Mouse (Mus musculus) left cerebral cortex, adult 8-10 months (tissue): ENCODE measurements around the gene Gabrr3. TPM values are rescaled to one million over a fixed set of nuclear protein-coding genes. Genes with fewer than 3 reads are reported as not detected.
A peak's percentile ranks its signal among the peaks of the same experiment; 100 is the strongest.
"Not testable (repeated sequence)": the region's sequence is repeated elsewhere in the genome, so short reads cannot be mapped to it uniquely, and the experiment has no call there.

ENCODE experiments used
- DNase-seq, 2 experiments: peaks; one replicate each; pipeline ENCODE4 v3.0.0; 2022; ENCODE audit warnings: low spot score in 2 of 2
- total RNA-seq, 4 experiments: library from RNA; stranded (reverse); gene quantifications; 2 replicates each; pipeline ENCODE4 v1.2.4; 2022

Gene Gabrr3
- under 1 TPM in 3 of 4 experiments, not detected in 1; 0.11 to 0.22 (median 0.11) TPM for total RNA-seq

DNA sequence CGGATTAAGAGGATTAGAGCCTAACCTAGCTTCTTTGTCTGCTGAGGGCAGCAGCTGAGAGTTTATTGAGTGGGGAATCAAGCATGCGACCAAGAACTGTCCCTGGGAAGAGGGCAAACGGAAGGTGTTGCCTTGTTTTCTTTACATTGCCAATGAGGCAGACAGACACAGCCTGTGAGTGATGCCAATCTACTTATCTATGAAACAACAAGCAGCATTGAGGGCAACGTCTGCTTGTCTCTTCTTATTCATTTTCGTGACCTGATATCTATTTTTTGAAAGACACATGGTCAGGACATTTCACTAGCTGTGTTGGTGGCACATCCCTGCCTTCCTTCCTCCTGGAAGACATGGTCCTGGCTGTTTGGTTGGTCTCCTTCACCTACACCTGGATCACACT lies at the start of gene Gabrr3:
Gabrr3 (plus strand) TSS at position 301 of the 400 bp plus-strand sequence.
- DNase-seq = no peak

DNA sequence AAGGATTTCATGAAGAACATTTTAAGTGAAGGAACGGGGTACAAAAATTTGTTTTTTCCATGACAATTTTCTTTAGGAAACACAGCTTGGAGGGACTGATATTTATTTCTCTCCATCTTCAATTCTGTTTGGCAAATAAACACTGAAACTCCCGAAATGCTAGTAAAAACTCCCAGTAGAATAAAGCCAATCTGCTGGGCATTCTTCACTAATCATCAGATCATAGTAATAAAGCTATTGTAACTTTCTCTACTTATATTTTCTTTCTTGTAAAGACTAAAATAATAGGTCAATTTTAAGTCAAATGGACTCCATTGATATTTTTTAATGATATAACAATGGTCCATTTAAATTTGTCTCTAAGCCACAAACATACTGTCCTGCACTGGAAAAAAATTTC lies 43.2 kb upstream of the Gabrr3 start, which contains the start of gene Olfr209:
Olfr209 (minus strand) TSS at position 101 of the 400 bp plus-strand sequence.
- DNase-seq = no peak

DNA sequence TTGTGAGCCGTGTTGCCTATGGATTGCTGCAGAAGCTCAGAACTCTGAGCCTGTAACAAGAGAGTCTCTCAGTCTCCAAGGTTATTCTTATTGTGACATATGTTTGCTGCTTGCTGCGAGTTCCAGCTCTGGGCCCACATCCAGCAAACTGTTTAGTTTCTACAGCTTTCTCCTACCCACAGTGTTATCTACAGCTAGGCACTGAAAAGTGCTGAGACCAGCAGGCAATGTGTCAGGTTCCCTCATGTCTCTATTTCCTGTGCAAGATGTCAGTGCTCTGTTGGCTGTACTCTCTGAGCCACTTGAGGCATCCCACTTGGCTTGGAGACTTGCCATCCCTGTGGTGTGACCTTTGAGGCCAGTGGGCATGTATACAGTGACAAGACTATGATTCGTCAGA lies 13.8 kb upstream of the Gabrr3 start:
- peak; percentile 8 to 76 for DNase-seq

DNA sequence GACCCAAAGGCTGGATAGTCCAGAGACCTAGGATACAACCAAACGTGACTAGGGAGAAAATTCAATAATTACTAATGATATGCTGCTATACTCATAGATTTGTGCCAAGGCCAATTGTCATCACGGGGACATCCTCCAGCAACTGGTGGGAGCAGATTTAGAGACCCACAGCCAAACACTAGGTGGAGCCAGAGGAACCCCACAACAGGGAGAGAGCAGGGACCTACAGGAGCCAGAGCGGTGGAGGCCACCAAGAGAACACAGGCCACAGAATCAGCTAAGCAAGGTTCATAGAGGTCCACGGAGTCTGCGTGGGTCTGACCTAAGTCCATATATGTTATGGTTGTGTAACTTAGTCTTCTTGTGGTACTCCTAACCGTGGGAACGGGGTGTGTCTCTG lies 6.0 kb upstream of the Gabrr3 start:
- no peak for DNase-seq

DNA sequence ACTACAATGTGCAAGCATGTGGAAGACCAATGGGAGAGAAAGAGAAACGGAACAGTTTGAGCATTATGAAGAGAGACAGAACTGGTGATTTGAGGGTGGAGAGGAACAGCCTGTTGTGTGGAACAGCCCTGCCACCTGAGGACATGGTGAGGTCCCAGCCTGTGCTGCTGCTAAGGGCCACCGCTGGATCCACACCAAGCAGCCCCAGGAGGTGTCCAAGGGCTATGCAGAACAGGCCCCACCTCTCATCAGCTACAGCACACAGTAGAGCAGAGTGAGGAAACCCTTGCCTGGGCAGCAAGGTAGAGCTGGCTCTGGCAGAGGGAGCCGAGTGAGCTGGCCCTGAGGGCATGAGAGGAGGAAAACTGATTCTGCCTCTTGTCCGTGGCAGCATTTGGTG lies 5.1 kb upstream of the Gabrr3 start:
- DNase-seq = no peak

DNA sequence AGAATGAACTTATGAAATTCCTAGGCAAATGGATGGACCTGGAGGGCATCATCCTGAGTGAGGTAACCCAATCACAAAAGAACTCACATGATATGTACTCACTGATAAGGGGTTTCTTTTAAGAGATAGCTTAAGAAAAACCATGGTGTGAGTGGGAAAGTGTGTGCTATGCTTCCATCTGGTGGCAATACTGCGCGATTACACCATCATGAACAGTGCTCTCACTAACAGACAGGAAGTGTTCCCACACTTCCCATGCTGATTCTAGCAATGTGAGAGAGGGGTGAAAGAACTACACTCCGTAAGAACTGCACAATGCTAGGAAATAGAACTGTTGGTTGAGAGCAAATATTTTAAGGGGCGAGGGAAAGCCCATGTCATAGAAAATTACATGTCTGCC lies 3.4 kb upstream of the Gabrr3 start:
- no peak for DNase-seq

DNA sequence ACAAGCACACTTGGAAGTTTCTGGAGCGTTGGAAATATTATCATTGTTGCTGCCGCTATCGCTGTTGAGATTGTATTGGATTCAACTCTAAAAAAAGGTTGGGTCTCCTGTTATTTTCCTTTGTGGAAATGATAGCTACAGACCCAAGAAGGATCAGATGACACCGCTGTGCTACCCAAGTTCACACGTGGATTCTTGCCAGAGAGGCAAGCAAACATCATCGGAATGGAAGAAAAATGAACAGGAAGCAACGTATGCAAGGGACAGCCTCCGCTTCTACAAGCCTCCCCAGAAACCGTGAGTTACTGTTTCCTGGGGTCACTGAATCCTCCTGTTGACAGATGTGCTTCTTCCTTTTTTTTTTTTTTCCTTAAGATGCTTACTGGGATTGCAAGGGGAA lies 2.3 kb upstream of the Gabrr3 start:
- no peak for DNase-seq

DNA sequence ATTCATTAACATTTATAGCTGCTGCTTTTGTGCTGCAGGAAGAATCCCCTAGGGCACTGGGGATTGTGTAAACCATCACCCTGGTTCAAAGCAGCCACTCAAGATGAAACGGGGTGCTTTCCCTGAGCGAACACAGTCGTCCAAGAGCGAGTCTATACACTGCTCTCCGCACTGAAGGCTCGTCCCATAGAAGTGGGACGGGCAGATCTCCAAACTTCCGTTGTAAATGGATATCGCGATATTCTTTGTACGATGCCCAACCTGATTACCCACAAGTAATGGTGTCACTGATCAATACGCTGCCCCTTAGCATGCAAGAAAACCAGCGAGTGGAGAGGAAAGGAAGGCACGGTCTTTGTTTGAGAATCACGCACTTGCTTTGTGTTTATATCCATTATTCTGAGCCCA lies 2.2 kb downstream of the Gabrr3 start:
- DNase-seq = no peak

DNA sequence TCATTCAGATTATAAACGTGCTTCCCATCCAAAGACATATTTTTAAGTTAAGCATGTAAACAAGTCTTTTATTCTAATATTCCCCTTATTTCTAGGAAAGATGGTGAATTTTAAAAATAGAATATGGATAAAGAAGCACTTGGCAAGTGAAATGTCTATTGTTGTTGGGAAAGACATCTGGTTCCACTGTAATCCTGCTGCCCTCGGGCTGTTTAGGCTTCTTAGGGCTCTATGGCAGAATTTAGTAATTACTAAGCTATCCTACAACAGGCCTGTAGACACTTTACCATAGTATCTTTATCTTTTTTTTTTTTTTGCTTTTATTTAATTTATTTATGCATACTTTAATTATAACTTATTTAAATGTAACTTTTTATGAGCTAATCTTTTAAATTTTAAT lies 2.7 kb downstream of the Gabrr3 start:
- no peak for DNase-seq

DNA sequence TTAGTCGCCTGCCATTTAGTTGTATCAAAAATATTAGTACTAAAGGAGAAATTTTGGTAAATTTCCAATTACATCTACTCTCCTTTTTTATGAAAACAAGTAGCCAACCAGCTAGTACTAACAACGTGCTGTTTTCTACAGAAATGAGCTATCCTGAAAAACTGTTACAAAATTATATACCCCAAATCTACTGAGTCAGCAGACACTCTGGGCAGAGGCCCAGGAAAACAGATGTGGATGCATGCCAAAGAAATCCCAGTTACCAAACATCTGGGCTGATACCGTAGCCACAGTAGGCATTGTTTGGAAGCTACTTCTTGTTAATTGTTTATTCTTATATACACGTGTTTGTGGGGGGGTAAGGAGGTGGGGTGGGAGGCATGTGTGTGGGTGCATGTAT lies 6.3 kb downstream of the Gabrr3 start:
- no peak for DNase-seq

DNA sequence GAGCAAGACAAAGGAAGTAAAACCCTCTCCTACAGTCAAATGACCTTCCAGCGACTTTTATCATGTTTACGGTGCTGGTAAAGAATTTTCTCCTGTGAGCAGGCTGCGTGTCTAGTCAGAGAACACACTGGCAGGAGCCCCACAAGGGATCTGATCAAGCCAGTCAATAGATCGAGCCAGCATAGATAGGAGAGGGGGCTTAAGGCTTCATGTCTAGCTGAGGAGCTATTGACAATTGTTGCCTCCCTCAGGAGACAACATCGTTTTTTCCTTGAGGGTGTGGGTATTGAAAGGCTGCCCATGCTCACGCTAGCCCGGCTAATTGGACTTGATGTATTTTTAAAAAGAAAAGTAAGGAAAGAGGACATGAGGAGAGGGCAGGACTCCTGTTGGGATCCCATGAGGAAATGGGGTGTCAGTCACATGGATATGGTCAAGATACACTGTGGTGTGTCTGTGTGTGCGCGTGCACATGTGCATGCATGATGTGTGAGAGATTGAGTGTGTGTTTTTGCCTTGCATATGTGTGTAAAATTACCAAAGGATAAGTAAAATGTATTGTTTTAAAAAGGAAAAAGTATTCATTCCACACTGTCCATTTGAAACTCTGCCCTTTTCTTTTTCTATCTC lies 13.2 kb downstream of the Gabrr3 start:
- DNase-seq = no peak

DNA sequence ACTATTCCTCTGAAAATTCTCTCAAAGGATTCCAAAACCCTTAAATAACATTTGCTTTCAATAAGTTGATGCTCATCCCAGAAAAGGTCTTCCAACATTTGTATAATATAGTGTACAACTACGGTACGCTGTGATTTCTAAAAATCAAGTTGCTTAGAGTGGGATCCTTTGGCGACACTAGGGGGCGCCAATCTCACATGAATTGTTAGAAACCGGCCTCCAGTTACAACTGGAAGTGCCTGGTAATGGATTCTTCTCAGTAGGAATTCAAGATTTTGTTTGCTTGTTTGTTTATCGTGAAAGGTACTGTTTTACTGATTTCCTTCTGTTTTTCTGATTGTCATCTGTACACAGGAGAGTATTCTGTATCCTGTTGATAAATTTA lies 13.7 kb downstream of the Gabrr3 start:
- DNase-seq = peak; percentile 21 to 45

DNA sequence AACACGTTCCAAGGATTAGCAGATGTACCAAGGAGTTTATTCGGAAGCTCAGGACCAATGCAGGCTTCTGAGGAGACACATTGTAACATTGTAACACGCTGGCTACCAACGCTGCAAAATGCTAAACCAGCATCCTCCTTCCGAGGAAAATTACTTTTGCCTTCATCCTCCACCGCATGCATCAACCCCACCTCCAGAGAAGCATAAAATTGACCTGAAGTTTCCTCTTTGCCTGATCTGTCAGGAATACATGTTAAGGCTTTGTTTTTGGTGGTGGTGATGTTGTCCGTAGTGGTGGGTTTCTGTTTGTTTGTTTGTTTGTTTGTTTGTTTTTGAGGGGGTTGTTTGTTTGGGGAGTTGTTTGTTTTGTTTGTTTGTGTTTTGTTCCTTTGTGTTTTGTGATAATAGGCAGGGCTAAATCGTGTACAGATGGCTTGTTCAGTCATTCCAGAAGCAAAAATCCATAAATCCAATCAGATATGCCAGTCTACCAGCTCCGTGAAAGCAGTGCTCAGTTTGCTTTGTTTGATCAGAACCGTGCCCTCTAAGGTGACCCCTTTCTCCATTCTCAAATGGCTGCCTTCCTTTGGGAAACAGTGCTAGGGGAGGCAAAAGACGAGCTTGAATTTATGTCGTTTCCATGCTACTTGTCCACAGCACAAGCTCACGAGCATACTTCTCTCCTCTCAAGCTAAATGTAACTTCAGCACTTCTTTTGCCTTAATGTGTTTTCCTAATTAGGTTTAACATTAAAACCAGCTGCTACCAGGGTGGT lies 14.6 kb downstream of the Gabrr3 start:
- no peak for DNase-seq

DNA sequence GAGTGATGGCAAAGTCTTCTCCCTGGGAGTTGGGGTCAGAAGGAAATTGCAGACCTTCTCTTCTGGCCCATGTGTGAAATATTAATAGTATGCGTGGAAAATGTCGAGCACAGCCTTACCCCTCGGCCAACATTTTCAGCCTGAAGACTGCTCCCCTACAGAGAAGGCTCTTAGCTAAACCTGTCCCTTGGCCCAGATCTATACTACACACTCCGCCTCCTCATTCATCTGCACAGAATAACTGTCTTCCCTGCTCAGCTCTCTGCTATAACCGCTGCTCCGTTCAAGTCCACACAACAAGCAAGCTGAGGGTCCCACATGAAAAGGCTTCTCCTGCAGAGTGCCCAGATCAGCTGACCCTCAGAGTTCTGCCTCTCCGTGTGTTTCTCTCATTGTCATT lies 20.8 kb downstream of the Gabrr3 start:
- no peak for DNase-seq

DNA sequence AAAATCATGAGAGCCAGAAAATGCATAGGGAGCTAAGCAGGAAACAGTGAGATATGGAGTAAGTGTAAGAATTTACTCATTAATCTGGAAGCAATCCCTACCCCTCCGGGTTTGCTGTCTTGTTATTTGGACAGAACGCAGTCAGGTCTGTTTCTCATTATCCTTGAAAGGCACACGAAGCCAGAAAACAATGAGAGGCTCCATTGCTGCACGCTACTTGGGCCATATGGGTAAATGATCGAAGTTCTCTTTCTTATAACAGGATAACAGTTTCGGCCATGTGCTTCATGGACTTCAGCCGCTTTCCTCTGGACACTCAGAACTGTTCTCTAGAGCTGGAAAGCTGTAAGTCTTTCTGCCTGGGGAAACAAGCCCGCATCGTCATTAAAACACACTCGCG lies 26.0 kb downstream of the Gabrr3 start:
- DNase-seq = no peak

DNA sequence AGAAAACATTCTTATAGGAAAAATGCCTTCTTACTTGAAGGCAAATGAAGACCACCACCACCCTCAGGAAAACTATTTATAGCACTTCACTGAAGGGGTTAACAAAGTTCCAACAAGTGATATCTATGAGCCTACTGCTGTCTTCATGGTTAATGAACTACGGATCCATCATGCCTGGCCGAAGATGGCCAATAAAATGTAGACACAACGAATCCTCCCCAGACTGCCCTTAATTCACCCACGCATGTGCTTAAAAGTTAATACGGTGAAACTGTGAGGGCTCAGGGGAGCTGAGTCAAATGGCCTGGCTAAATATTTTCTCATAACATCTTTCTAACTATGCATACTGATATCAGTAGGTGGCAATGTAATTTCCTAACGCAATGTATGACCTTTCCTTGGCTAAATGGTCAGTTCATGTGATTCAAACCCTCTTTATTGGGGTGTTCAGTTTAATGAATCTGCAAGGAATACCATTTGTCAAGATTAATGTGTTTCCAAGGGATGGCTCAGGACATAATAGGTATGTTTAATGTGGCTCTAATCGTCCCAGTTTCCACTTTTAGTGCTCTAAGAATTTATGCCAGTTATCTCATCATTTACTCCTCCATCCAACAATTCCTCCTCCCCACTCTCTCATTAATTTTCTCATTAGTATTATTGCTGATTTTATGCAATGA lies 37.9 kb downstream of the Gabrr3 start:
- DNase-seq = no peak

DNA sequence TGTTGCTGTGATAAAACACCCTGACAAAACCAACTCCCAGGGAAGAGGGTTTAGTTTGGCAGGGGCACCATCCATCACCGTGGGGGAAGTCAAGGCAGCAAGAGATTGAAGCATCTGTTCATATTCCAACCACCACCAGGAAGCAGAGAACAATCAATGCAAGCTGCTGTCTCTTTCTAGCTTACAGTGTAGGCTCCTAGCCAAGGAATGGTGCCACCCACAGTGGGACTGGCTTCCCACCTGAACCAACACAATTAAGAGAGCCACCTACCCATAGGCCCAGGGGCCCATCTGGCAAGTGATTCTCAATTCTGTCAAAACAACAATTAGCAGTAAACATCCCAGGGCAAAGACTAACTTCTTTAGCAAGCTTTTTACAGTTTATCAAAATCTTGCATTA lies 41.0 kb downstream of the Gabrr3 start:
- no peak for DNase-seq

DNA sequence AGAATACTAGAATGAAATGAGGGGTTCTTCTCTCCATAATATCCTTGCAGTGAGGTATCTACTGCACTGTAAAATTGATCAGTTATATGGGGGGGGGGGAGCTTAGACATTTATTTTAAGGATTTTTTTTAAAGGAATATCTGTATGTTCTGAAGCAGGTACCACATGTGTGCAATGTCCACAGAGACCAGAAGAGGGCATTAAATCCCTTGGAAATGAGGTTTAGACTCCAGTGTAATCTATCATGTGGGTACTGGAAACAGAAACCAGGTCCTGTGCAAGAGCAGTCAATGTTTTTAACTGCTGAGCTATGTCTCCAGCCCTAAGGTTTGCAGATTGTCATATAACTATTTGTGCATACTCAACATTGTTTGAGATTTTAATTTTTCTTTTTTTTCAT lies 42.0 kb downstream of the Gabrr3 start:
- no peak for DNase-seq

DNA sequence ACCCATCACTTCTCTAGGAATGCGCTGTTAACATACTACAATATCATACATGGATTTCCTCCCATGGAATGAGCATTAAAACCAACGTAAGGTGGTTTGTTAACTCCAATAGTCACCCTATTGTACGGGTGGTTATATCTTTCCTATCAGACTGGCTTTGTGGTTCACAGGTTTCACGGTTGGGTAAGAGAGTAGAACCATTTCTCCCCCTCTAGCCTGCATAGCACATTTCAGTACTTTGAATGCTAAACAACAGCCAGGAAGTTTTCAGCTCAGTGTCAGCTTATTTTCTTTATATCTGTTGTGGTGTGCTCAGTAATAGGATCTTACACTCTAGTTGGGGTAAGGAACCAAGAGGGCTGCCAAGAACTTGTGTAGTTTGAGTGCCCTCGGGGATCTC lies 44.7 kb downstream of the Gabrr3 start:
- DNase-seq = no peak

DNA sequence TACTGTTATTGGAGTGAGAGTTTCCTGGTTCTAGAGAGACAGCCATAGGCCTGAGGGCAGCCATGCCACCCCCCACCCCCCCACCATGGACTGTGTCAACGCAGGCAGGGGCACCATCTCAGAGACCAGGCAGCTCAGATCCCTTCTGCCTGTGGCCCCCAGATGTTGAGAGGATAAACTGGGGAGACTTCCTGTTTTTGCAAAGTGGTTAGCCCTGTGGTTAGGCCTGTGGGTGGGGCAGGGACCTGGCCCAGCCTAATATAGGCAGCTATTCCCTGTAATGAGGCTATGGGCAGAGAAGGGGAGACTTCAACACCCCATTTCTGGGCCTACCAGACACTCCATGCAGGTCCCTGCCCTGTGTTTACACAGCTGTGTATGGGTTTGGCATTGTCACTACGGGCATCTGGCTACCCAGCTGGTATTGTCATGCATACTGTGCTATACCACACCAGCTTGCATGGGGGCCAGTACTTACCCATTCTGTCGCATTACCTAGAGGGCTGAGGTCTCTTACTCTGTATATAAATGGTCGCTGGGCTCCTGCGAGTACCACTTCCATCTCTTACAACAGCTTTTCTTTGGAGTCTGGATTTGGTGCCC lies 52.2 kb downstream of the Gabrr3 start:
- DNase-seq = not testable (repeated sequence)

DNA sequence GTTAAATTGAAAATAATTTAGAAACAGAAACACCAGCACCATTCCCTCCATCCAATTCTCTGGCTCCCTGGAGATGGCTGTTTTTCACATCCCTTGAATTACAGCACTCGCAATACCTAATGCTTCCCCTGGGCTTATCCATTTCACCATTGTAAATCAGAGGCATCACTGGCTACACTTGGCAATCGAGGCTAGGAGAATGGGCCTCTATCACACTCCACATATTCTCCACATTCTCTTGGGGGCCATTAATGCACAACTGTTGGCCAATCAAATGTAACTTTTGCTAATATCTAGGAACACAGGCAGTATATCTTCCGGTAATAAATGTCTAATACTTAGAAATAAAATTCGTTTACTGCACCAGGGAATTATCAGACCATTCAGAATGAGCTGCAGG lies 56.4 kb downstream of the Gabrr3 start:
- no peak for DNase-seq

DNA sequence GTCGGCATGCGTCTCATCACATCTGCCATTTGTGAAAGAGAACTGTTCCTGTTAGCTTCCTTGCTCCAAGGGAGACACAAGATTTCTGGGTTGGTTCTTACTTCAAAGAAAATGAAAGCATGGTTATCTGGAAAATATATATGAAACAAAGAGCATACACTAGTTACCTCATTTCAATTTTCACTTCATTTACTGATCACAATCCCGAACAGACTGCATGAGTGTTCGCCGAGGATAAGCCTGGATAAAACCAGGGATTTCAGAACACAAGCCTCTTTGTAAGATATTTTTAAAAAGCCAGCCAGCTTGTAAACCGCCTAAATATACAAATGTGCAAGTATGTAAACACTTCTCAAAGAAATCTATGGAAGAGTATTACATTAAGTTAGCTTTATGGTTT lies 56.8 kb downstream of the Gabrr3 start:
- no peak for DNase-seq
